Mouse (Mus musculus): ENCODE measurements around the gene Ldhd. TPM values are rescaled to one million over a fixed set of nuclear protein-coding genes. Genes with fewer than 3 reads are reported as not detected.
A peak's percentile ranks its signal among the peaks of the same experiment; 100 is the strongest.

Ldhd gene
- polyA plus RNA-seq (2014; fragmentation: Nextera tagmentation; extraction: Ambion mirVana) = 0.11 and 0.27 TPM in 2 replicates

DNA sequence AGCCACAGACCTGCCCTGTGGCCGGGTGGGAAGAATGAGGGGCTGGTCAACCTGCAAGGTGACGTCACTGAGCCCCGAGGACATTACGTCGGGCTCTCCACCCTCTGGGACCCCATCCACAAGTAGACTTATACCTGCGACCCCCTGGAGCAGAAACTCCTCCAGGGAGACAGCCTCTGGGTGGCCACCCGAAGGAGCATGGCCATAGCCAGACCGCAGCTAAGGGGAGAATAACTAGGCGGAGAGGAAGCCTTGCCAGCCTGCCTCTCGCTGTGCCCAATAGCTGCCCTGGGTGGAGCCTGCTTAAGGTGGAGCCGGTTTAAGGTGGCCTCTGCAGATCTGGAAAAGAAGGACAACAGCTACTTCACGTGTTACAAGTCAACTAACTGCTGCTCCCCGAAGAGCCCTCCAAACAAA lies at the start of gene Ldhd:
Ldhd (minus strand) TSS at position 270 of the 417 bp plus-strand sequence.
- H3K9me3 ChIP-seq (ENCODE audit: control insufficient read depth, low read length) = no peaks in the 10 kb centered on the region
- no peaks in the 10 kb centered on the region for H3K27me3 ChIP-seq (ENCODE audit: control insufficient read depth, insufficient read depth, low read length)
- peak within 1 kb of the TSS; percentile 35; the same call in 1 of the 2 replicates for H3K4me2 ChIP-seq (ENCODE audit: low read depth, low read length, severe bottlenecking)
- 33% methylated on average over 13 of the region's 13 CpGs for WGBS
- no peak within 1 kb of the TSS for H3K27ac ChIP-seq (ENCODE audit: low read depth, low read length)
- H3K36me3 ChIP-seq (ENCODE audit: control insufficient read depth, insufficient read depth, low read length) = no peaks in the 10 kb centered on the region; the same call in 1 of the 2 replicates
- H3K4me1 ChIP-seq (replicated peaks; ENCODE audit: control insufficient read depth, insufficient read depth, low read length) = no peaks in the 10 kb centered on the region
- DNase-seq (ENCODE audit: low spot score) (no peak), ATAC-seq (replicated peaks; ENCODE audit: low FRiP score) (no peak)
- H3K9ac ChIP-seq (ENCODE audit: low read length) = no peak within 1 kb of the TSS
- no peak within 1 kb of the TSS for H3K4me3 ChIP-seq (ENCODE audit: low read depth, low read length)

DNA sequence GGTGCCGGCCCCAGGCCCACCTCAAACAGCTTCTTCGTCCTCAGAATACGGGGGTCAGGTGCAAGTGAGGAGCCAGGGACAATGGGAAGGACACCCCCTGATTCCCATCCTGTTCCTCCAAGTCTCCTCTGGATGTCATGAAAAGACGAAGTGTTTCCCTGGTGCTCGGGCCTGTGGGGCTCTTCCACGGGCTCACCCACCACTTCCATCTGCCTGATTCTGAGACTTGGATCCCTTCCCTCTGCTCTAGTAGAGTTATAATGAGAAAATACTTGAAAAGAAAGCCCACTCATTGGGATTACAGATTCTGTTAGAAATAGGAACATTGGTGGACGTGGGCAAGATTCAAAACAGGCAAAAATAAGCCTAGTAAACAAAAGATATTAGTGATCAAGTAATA lies 48.7 kb upstream of the Ldhd start:
- H3K4me3 ChIP-seq (ENCODE audit: low read depth, low read length) = no peak overlapping the region
- 89% methylated on average over 7 of the region's 7 CpGs for WGBS
- no peak overlapping the region for H3K27ac ChIP-seq (ENCODE audit: low read depth, low read length)
- no peak overlapping the region for H3K4me2 ChIP-seq (ENCODE audit: low read depth, low read length, severe bottlenecking)
- no peak overlapping the region for H3K9ac ChIP-seq (ENCODE audit: low read length)
- no peak for ATAC-seq (replicated peaks; ENCODE audit: low FRiP score)
- no peaks in the 10 kb centered on the region for H3K4me1 ChIP-seq (replicated peaks; ENCODE audit: control insufficient read depth, insufficient read depth, low read length)
- H3K27me3 ChIP-seq (ENCODE audit: control insufficient read depth, insufficient read depth, low read length) = no peaks in the 10 kb centered on the region
- no peaks in the 10 kb centered on the region for H3K36me3 ChIP-seq (ENCODE audit: control insufficient read depth, insufficient read depth, low read length)
- DNase-seq (ENCODE audit: low spot score) = no peak
- no peaks in the 10 kb centered on the region; the same call in 1 of the 2 replicates for H3K9me3 ChIP-seq (ENCODE audit: control insufficient read depth, low read length)

- Histone ChIP-seq H3K9ac (ENCODE audit: low read length) (no peak overlapping the region), H3K27ac (ENCODE audit: low read depth, low read length) (no peak overlapping the region), H3K4me2 (ENCODE audit: low read depth, low read length, severe bottlenecking) (no peak overlapping the region), H3K36me3 (ENCODE audit: control insufficient read depth, insufficient read depth, low read length) (no peaks in the 10 kb centered on the region), H3K27me3 (ENCODE audit: control insufficient read depth, insufficient read depth, low read length) (no peaks in the 10 kb centered on the region), H3K4me3 (ENCODE audit: low read depth, low read length) (no peak overlapping the region), H3K4me1 (replicated peaks; ENCODE audit: control insufficient read depth, insufficient read depth, low read length) (no peaks in the 10 kb centered on the region), H3K9me3 (ENCODE audit: control insufficient read depth, low read length) (no peaks in the 10 kb centered on the region; the same call in 1 of the 2 replicates)
- DNase-seq (ENCODE audit: low spot score) (peak; percentile 66), ATAC-seq (replicated peaks; ENCODE audit: low FRiP score) (no peak)
- WGBS = 32% methylated on average over 3 of the region's 3 CpGs
Observed at GRCm38 (mm10) chr8:111678111-111678510, 47.9 kb upstream of the Ldhd start.

- Histone ChIP-seq H3K27ac (ENCODE audit: low read depth, low read length) (no peak overlapping the region), H3K9ac (ENCODE audit: low read length) (no peak overlapping the region), H3K27me3 (ENCODE audit: control insufficient read depth, insufficient read depth, low read length) (no peaks in the 10 kb centered on the region), H3K4me1 (replicated peaks; ENCODE audit: control insufficient read depth, insufficient read depth, low read length) (no peaks in the 10 kb centered on the region), H3K9me3 (ENCODE audit: control insufficient read depth, low read length) (no peaks in the 10 kb centered on the region; the same call in 1 of the 2 replicates), H3K4me2 (ENCODE audit: low read depth, low read length, severe bottlenecking) (no peak overlapping the region), H3K36me3 (ENCODE audit: control insufficient read depth, insufficient read depth, low read length) (peaks cover 2% of the 10 kb centered on the region; the same call in 1 of the 2 replicates), H3K4me3 (ENCODE audit: low read depth, low read length) (no peak overlapping the region)
- ATAC-seq (replicated peaks; ENCODE audit: low FRiP score) = no peak
- WGBS = 79% methylated on average over 8 of the region's 8 CpGs
- peak; percentile 64 for DNase-seq (ENCODE audit: low spot score)
Observed at GRCm38 (mm10) chr8:111676237-111676636, 46.1 kb upstream of the Ldhd start.

GRCm38 (mm10) chr8:111666751-111667150 lies 36.6 kb upstream of the Ldhd start:
- no peak overlapping the region for H3K9ac ChIP-seq (ENCODE audit: low read length)
- WGBS = 94% methylated on average over 2 of the region's 2 CpGs
- no peak for DNase-seq (ENCODE audit: low spot score)
- H3K4me1 ChIP-seq (replicated peaks; ENCODE audit: control insufficient read depth, insufficient read depth, low read length) = no peaks in the 10 kb centered on the region
- H3K27ac ChIP-seq (ENCODE audit: low read depth, low read length) = no peak overlapping the region
- no peak overlapping the region for H3K4me2 ChIP-seq (ENCODE audit: low read depth, low read length, severe bottlenecking)
- H3K36me3 ChIP-seq (ENCODE audit: control insufficient read depth, insufficient read depth, low read length) = peaks cover 9% of the 10 kb centered on the region; the same call in 1 of the 2 replicates
- H3K27me3 ChIP-seq (ENCODE audit: control insufficient read depth, insufficient read depth, low read length) = no peaks in the 10 kb centered on the region
- ATAC-seq (replicated peaks; ENCODE audit: low FRiP score) = no peak
- H3K9me3 ChIP-seq (ENCODE audit: control insufficient read depth, low read length) = no peaks in the 10 kb centered on the region
- no peak overlapping the region for H3K4me3 ChIP-seq (ENCODE audit: low read depth, low read length)

DNA sequence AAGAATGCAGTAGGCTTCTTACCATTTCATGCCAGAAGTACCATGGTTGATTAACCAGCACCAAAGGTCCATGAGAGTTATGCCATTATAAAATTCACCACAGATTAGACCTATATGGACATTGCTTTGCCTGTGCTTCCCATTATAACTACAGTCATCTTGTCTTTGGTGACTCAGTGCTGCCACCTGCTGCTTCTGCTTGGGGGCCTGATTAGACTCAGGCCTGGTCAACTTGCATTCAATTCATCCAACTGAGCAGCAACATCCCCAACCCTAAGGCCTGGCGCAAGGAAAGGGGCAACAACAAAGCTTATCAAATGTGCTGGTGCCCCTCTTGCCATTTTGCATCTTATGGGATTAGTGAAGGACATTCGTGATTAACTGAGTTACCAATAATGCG lies 32.3 kb upstream of the Ldhd start:
- H3K27ac ChIP-seq (ENCODE audit: low read depth, low read length) = no peak overlapping the region
- H3K27me3 ChIP-seq (ENCODE audit: control insufficient read depth, insufficient read depth, low read length) = no peaks in the 10 kb centered on the region
- no peak for ATAC-seq (replicated peaks; ENCODE audit: low FRiP score)
- H3K4me2 ChIP-seq (ENCODE audit: low read depth, low read length, severe bottlenecking) = no peak overlapping the region
- H3K4me3 ChIP-seq (ENCODE audit: low read depth, low read length) = no peak overlapping the region
- peaks cover 2% of the 10 kb centered on the region; the same call in 1 of the 2 replicates for H3K36me3 ChIP-seq (ENCODE audit: control insufficient read depth, insufficient read depth, low read length)
- WGBS = 89% methylated on average over 3 of the region's 3 CpGs
- DNase-seq (ENCODE audit: low spot score) = peak; percentile 80
- H3K4me1 ChIP-seq (replicated peaks; ENCODE audit: control insufficient read depth, insufficient read depth, low read length) = 0 out of 2 replicates have a peak, but pooled peaks cover 2% of the 10 kb centered on the region
- no peaks in the 10 kb centered on the region for H3K9me3 ChIP-seq (ENCODE audit: control insufficient read depth, low read length)
- no peak overlapping the region for H3K9ac ChIP-seq (ENCODE audit: low read length)

DNA sequence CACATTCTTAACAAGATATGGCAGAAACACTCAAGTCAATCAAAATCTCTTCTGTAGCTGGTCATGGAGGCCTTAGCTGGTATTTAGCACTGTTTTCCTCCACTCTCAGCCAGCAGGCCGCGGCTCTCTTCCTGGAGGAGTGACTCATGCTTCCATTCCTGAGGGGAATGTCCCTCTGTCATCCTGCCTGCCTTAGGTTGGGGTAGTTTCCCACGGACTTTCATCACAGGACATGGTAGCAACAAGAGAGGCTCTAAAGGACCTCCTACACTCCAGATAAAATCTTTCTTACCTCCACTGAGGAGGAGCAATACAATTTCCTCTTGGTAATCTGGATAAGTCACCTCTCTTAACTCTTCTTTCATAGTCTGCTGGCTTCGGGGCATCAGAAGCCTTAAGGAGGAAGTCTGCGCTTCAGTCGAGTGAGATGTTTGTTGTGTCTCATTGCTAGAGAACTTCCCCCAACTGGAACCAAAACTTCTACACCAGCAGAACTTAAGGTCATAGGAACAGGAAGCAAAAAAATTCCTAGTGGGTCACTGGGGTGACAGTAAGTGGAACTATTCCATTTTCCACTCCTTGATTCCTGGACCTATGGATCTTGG lies 28.7 kb upstream of the Ldhd start:
- DNase-seq (ENCODE audit: low spot score) (no peak), ATAC-seq (replicated peaks; ENCODE audit: low FRiP score) (no peak)
- Histone ChIP-seq H3K4me3 (ENCODE audit: low read depth, low read length) (no peak overlapping the region), H3K27me3 (ENCODE audit: control insufficient read depth, insufficient read depth, low read length) (no peaks in the 10 kb centered on the region), H3K9me3 (ENCODE audit: control insufficient read depth, low read length) (no peaks in the 10 kb centered on the region), H3K4me1 (replicated peaks; ENCODE audit: control insufficient read depth, insufficient read depth, low read length) (0 out of 2 replicates have a peak, but pooled peaks cover 4% of the 10 kb centered on the region), H3K9ac (ENCODE audit: low read length) (no peak overlapping the region), H3K36me3 (ENCODE audit: control insufficient read depth, insufficient read depth, low read length) (peaks cover 2% of the 10 kb centered on the region; the same call in 1 of the 2 replicates), H3K27ac (ENCODE audit: low read depth, low read length) (no peak overlapping the region), H3K4me2 (ENCODE audit: low read depth, low read length, severe bottlenecking) (no peak overlapping the region)
- WGBS = 88% methylated on average over 6 of the region's 6 CpGs

GRCm38 (mm10) chr8:111657312-111657854 lies 27.2 kb upstream of the Ldhd start:
- H3K4me3 ChIP-seq (ENCODE audit: low read depth, low read length) = no peak overlapping the region
- no peak for ATAC-seq (replicated peaks; ENCODE audit: low FRiP score)
- 15% methylated on average over 1 of the region's 1 CpGs for whole genome bisulfite sequencing
- H3K27me3 ChIP-seq (ENCODE audit: control insufficient read depth, insufficient read depth, low read length) = no peaks in the 10 kb centered on the region
- no peaks in the 10 kb centered on the region for H3K9me3 ChIP-seq (ENCODE audit: control insufficient read depth, low read length)
- H3K4me1 ChIP-seq (replicated peaks; ENCODE audit: control insufficient read depth, insufficient read depth, low read length) = 0 out of 2 replicates have a peak, but pooled peaks cover 4% of the 10 kb centered on the region
- no peak overlapping the region for H3K9ac ChIP-seq (ENCODE audit: low read length)
- H3K4me2 ChIP-seq (ENCODE audit: low read depth, low read length, severe bottlenecking) = no peak overlapping the region
- H3K36me3 ChIP-seq (ENCODE audit: control insufficient read depth, insufficient read depth, low read length) = peaks cover 2% of the 10 kb centered on the region; the same call in 1 of the 2 replicates
- no peak for DNase-seq (ENCODE audit: low spot score)
- H3K27ac ChIP-seq (ENCODE audit: low read depth, low read length) = 0 out of 2 replicates have a peak overlapping the region, but pooled peaks have one; percentile 6
